Mouse (Mus musculus): ENCODE data around the gene S100a3. TPM values are rescaled to one million over a fixed set of nuclear protein-coding genes. Genes with fewer than 3 reads are reported as not detected.
A peak's percentile ranks its signal among the peaks of the same experiment; 100 is the strongest.

Gene S100a3
- total RNA-seq (2021) (under 1 TPM in 1 of 2 experiments, not detected in 1; 0.66 TPM), polyA plus RNA-seq (2012; rRNA removed) (0.46 TPM in 1 of 2 replicates, not detected in the other)
- long read RNA-seq, partial matches to known transcripts: 0 of 1 reads
- long read RNA-seq, other reads (novel, unspliced or antisense): 1 of 1 reads

GRCm38 (mm10) chr3:90560008-90560628 is at the start of gene S100a3:
Gene S100a3 (plus strand): TSS chr3:90560578.
- no peak for DNase-seq

GRCm38 (mm10) chr3:90512276-90512675 is 48.1 kb upstream of the S100a3 start:
- no peak for DNase-seq

- no peak for DNase-seq
Measured at GRCm38 (mm10) chr3:90512948-90513642, 47.3 kb upstream of the S100a3 start.

- DNase-seq: peak; percentile 90
Measured at GRCm38 (mm10) chr3:90513796-90514590, 46.4 kb upstream of the S100a3 start, which contains the start of the genes S100a1 and S100a13. Gene S100a1 (minus strand): TSS chr3:90514392. Gene S100a13 (plus strand): TSS chr3:90514435.

GRCm38 (mm10) chr3:90514691-90515090 is 45.7 kb upstream of the S100a3 start:
- peak; percentile 87 for DNase-seq

- peak; percentile 61 for DNase-seq
Measured at GRCm38 (mm10) chr3:90515242-90515641, 45.1 kb upstream of the S100a3 start.

GRCm38 (mm10) chr3:90515789-90516188 is 44.6 kb upstream of the S100a3 start:
- no peak for DNase-seq

GRCm38 (mm10) chr3:90517711-90518110 is 42.7 kb upstream of the S100a3 start:
- DNase-seq: no peak

GRCm38 (mm10) chr3:90525421-90525820 is 35.0 kb upstream of the S100a3 start:
- peak; percentile 55 for DNase-seq

GRCm38 (mm10) chr3:90526076-90526475 is 34.3 kb upstream of the S100a3 start:
- DNase-seq: no peak

GRCm38 (mm10) chr3:90526580-90526979 is 33.8 kb upstream of the S100a3 start, which contains the start of gene S100a14:
Gene S100a14 (plus strand): TSS chr3:90526856.
- DNase-seq: no peak

GRCm38 (mm10) chr3:90527291-90527873 is 33.0 kb upstream of the S100a3 start:
- DNase-seq: no peak

- DNase-seq: no peak
Measured at GRCm38 (mm10) chr3:90531713-90532112, 28.7 kb upstream of the S100a3 start.

GRCm38 (mm10) chr3:90535446-90535845 is 24.9 kb upstream of the S100a3 start:
- no peak for DNase-seq

GRCm38 (mm10) chr3:90537141-90537904 is 23.1 kb upstream of the S100a3 start, which contains the start of gene S100a16:
Gene S100a16 (plus strand): TSS chr3:90537254.
- DNase-seq: peak; percentile 90

- DNase-seq: no peak
Measured at GRCm38 (mm10) chr3:90537905-90538296, 22.5 kb upstream of the S100a3 start.

- peak; percentile 52 for DNase-seq
Measured at GRCm38 (mm10) chr3:90540904-90541303, 19.5 kb upstream of the S100a3 start.

GRCm38 (mm10) chr3:90549676-90550420 is 10.5 kb upstream of the S100a3 start:
- no peak for DNase-seq

GRCm38 (mm10) chr3:90550421-90550790 is 10.0 kb upstream of the S100a3 start:
- DNase-seq: no peak

GRCm38 (mm10) chr3:90552231-90552630 is 8.1 kb upstream of the S100a3 start:
- peak; percentile 63 for DNase-seq

Data from adrenal gland, adult 2 months (tissue).